Mouse (Mus musculus) cerebellum, adult 2 months (tissue): ENCODE results near the gene Slc35b2. TPM values are rescaled to one million over a fixed set of nuclear protein-coding genes. Genes with fewer than 3 reads are reported as not detected.

Source experiments
- DNase-seq, 2 experiments: peaks; one replicate each; pipeline ENCODE4 v3.0.0; 2021
- H3K27ac ChIP-seq: fragments of 200-500 bp; 2 replicates; pipeline ENCODE4 v1.5.1; 2012; ENCODE audit warnings: low read length, control low read depth, inconsistent platforms; ENCODE audit not compliant: insufficient read depth
- H3K27me3 ChIP-seq: fragments of 200-500 bp; 2 replicates; pipeline ENCODE4 v1.6.1; 2012; ENCODE audit warnings: inconsistent platforms, mild to moderate bottlenecking, low read length, moderate library complexity; ENCODE audit not compliant: control insufficient read depth, insufficient read depth
- H3K4me1 ChIP-seq: fragments of 200-500 bp; 2 replicates; pipeline ENCODE4 v1.6.1; 2011; ENCODE audit warnings: low read length; ENCODE audit not compliant: control insufficient read depth, insufficient read depth
- H3K4me3 ChIP-seq: fragments of 200-500 bp; replicated peaks from 2 replicates; pipeline ENCODE3; 2011; ENCODE audit warnings: mild to moderate bottlenecking, low read depth, low read length, control low read depth; ENCODE audit not compliant: insufficient read depth
- CTCF ChIP-seq: fragments of 200-500 bp; IDR thresholded peaks from 2 replicates; pipeline ENCODE4 v1.5.1; 2011; ENCODE audit warnings: low read depth, mild to moderate bottlenecking, control low read depth, low read length, moderate library complexity, borderline replicate concordance; ENCODE audit not compliant: insufficient read depth
- POLR2A ChIP-seq: fragments of 200-500 bp; IDR thresholded peaks from 2 replicates; pipeline ENCODE4 v1.6.1; 2011; ENCODE audit warnings: low read length, control low read depth, borderline replicate concordance; ENCODE audit not compliant: insufficient read depth
- WGBS: fragments of 180-500 bp; shearing (Covaris S2); methylation state at CpG from one replicate; pipeline ENCODE4 v1.1.7; 2018; 5-methylcytosine and 5-hydroxymethylcytosine counted together
- polyA plus RNA-seq: library from polyadenylated mRNA; depleted of rRNA; stranded (reverse); fragments of >200 nt; gene quantifications from 2 replicates; pipeline ENCODE4 v1.2.3, GENCODE M21; 2012

Gene Slc35b2
- polyA plus RNA-seq, 1 experiment: 71.3 TPM

- Histone ChIP-seq H3K27me3 (no peaks in the 10 kb centered on the region), H3K4me3 (no peak overlapping the region), H3K4me1 (peaks cover 31% of the 10 kb centered on the region), H3K27ac (peak overlapping the region; percentile 35; the same call in 1 of the 2 replicates)
- DNase-seq: peak; percentile 60 to 68
- no peak for TF ChIP-seq CTCF
- no peak for TF ChIP-seq POLR2A
- 36% methylated on average over 15 of the region's 15 CpGs for WGBS
Measured at GRCm38 (mm10) chr17:45559732-45560525, 3.7 kb upstream of the Slc35b2 start.

GRCm38 (mm10) chr17:45563216-45563615 lies 458 bp upstream of the Slc35b2 start:
- no peaks in the 10 kb centered on the region for H3K27me3 ChIP-seq
- H3K4me3 ChIP-seq: no peak overlapping the region
- 74% methylated on average over 12 of the region's 12 CpGs for WGBS
- H3K4me1 ChIP-seq: peaks cover 24% of the 10 kb centered on the region
- no peak for DNase-seq
- no peak for TF ChIP-seq CTCF
- no peak for TF ChIP-seq POLR2A
- H3K27ac ChIP-seq: no peak overlapping the region

- peak; percentile 45 to 47 for DNase-seq
- WGBS: 5% methylated on average over 18 of the region's 18 CpGs
- no peak overlapping the region for H3K27ac ChIP-seq
Measured at GRCm38 (mm10) chr17:45564531-45565084, 934 bp downstream of the Slc35b2 start.

GRCm38 (mm10) chr17:45565103-45565502 lies 1.4 kb downstream of the Slc35b2 start:
- no peak for DNase-seq
- TF ChIP-seq CTCF (no peak), POLR2A (no peak)
- Histone ChIP-seq H3K27me3 (no peaks in the 10 kb centered on the region), H3K4me3 (no peak overlapping the region), H3K27ac (no peak overlapping the region), H3K4me1 (peaks cover 19% of the 10 kb centered on the region)
- 87% methylated on average over 11 of the region's 11 CpGs for WGBS

More at GRCm38 (mm10) chr17:45564531-45565084, 934 bp downstream of the Slc35b2 start:
- H3K27me3 ChIP-seq: no peaks in the 10 kb centered on the region
- TF ChIP-seq POLR2A (no peak), CTCF (no peak)
- peak overlapping the region; percentile 74 for H3K4me3 ChIP-seq
- peaks cover 22% of the 10 kb centered on the region for H3K4me1 ChIP-seq

- Histone ChIP-seq H3K27me3 (no peaks in the 10 kb centered on the region), H3K4me3 (no peak overlapping the region), H3K4me1 (peaks cover 14% of the 10 kb centered on the region; the same call in 1 of the 2 replicates), H3K27ac (no peak overlapping the region)
- no peak for DNase-seq
- 78% methylated on average over 1 of the region's 1 CpGs for WGBS
- TF ChIP-seq CTCF (no peak), POLR2A (no peak)
Measured at GRCm38 (mm10) chr17:45566031-45566359, 2.3 kb downstream of the Slc35b2 start.

- Histone ChIP-seq H3K4me3 (no peak overlapping the region), H3K27me3 (no peaks in the 10 kb centered on the region), H3K27ac (no peak overlapping the region), H3K4me1 (peaks cover 16% of the 10 kb centered on the region)
- TF ChIP-seq CTCF (no peak), POLR2A (peak; percentile 20; the same call in 1 of the 2 replicates)
- DNase-seq: peak in 1 of 2 experiments; percentile 49
- 26% methylated on average over 18 of the region's 18 CpGs for WGBS
Measured at GRCm38 (mm10) chr17:45566360-45567161, 2.9 kb downstream of the Slc35b2 start.

- no peaks in the 10 kb centered on the region for H3K27me3 ChIP-seq
- 17% methylated on average over 4 of the region's 4 CpGs for WGBS
- TF ChIP-seq POLR2A: no peak
- no peak for TF ChIP-seq CTCF
- H3K27ac ChIP-seq: no peak overlapping the region
- peaks cover 16% of the 10 kb centered on the region for H3K4me1 ChIP-seq
- DNase-seq: no peak
- H3K4me3 ChIP-seq: no peak overlapping the region
Measured at GRCm38 (mm10) chr17:45567162-45567601, 3.5 kb downstream of the Slc35b2 start.
